Mouse (Mus musculus) left cerebral cortex, postnatal 14 days (tissue): ENCODE measurements around the gene Crhbp. TPM values are rescaled to one million over a fixed set of nuclear protein-coding genes. Genes with fewer than 3 reads are reported as not detected.

Source experiments
- DNase-seq, 2 experiments: peaks; one replicate each; pipeline ENCODE4 v3.0.0; 2021 to 2022; ENCODE audit warnings: low spot score in 2 of 2, mixed read lengths in 1 of 2
- intact Hi-C: fragments of 180-260 bp; cut with DNase I; formaldehyde crosslinking; loops from one replicate; pipeline ENCODE4 v1.15.1; 2025
- total RNA-seq, 2 experiments: library from RNA; stranded (reverse); gene quantifications; 2 replicates each; pipeline ENCODE4 v1.2.3; 2021

The Crhbp gene
- total RNA-seq, 2 experiments from 2014 or later: 16.8 to 20.2 TPM

DNA sequence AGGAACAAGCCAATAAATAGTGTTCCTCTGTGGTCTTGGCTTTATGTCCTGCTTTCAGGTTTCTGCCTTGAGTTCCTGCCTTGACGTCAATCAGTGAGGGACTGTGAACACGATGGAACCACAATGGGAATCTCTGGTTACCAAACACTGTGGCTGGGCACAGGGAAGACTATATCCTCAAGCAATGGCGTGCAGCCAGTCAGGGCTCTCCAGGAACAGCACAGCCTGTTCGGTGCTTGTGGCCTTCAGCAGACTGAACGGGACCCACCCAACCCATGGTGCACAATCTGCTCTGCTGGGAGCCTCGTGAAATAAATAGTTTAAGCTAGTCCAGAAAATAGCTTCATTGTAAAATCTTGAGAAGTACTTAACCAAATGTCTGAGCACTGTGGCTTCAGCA lies 18.3 kb downstream of the Crhbp start:
- DNase-seq: no peak
- intact Hi-C loops: no loop called here

DNA sequence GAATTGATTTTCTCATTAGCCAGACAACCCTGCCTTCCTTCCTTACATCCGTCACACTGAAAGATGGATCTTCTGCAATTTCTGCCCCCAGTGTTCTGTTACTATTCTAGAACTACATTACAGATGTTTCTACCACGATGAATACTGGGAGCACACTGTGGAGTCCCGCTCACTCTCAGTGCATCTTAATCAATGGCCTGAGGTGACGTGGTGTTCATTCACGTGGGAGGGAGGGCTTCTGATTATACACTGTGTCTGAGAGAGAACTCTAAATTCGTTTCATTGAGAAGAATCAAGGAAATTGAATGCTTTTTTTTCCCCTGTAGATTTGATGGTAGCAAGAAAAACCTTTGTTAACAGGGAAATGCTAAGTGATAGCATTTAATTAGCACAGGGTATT lies 19.2 kb downstream of the Crhbp start:
- intact Hi-C loops: no loop called here
- DNase-seq: no peak

DNA sequence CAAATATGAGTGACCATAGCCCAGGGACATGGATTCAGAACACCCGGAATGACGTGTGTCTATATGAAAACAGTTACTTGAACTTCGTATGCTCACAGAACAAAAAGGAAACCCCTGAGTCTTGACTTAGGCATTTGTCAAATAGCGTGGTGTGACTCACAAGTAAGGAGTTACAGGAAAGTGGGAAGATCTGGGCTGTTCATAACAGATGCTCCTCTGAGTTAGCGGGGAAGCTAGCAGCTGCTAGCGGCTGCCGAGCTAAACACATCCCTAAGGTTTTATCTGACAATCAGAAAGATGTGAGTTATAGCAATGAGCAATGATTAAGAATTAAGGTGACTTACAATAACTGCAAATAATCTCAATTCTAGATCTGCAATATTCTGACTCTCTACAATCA lies 19.8 kb downstream of the Crhbp start:
- intact Hi-C loops: no loop called here
- peak; percentile 20 to 33 for DNase-seq

DNA sequence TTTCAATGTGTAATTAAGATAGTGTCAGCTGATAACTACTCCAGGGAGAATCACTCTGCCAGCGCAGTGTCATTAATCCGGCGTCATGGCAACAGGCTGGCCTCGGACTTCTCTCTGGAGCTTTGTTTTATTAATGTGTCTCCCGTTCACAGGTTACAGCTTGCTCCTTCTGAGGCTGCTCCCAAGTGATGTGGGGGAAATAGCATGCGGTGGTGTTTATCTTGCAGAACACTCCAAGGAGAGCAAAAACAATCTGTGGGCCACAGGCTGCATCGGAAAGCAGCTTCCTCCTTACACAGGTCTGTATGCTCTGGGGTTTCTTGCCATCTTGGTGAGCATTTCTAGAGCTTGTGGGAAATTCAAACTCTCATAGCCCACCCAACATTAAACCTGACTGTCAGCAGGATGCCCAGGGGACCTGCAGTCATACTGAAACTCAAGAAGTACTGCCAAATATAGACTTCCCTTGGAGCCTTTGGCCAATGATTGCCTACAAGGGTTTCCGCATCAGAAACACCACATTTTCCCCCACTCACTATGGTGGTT lies 25.4 kb downstream of the Crhbp start:
- DNase-seq: no peak
- intact Hi-C loops: no loop called here

DNA sequence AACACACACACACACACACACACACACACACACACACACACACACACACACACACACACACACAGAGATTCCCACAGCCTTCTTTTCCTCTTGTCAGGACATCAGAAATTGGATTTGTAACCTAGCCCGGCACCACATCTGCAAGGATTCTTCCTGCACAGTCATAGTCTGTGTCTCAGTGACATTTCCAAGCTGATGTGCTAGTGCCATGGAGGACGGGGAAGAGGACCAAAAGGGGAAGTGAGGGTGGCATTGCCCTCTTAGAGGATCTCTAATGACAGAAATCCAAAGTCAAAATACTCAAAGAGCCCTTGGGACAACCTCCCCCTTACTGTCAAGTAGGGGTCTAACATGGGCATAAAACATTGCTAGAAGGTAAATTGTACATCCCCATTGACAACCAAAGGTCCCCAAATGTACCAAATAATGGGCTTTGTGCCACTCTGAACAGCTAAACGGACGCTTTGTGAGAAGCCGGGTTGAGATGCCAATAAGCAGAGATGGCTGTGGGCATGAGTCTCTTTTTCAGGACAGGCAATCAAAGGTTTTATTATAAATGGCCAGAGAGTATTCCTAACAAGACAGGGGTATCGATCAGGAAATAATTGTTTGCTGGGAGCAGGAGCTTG lies 26.0 kb downstream of the Crhbp start:
- intact Hi-C loops: no loop called here
- DNase-seq: no peak

DNA sequence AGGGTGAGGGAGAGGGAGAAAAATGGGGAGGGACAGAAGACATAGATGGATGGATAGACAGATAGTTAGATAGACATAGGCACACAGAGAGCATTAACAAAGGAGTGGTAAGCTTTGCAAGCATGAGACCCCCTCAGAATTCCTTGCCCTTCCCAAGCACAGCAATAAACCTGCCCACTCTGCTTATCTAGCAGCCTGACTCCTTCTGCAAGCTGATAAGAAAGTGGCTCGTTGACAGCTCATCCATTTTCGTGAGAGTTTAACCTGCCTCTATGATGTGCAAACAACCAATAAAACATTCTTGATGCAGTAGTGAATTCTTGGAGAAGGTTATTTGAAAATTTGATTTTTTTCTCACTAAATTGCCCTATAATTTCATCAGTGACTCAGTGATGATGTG lies 32.5 kb downstream of the Crhbp start:
- DNase-seq: no peak
- intact Hi-C loops: no loop called here

DNA sequence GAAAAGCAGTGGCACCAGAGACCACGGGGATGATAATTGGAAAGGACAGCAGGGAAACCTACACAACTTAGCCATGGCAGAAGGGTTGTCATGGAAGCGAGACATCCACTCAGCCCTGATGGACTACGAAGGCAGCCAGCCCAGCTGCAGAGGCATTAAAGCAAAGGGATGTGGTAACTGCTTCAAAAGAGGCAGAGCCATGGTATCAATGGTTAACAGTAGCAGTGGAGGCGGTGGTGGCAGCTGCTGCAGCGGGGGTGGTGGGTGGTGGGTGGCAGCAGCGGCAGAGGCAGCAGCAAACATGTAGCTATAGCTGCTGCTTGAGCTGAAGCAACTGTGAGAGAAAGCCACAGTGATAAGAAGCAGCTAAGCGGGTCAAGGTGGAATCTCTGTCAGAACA lies 51.5 kb downstream of the Crhbp start:
- DNase-seq: no peak
- intact Hi-C loops: loop anchor here (5.0 kb wide), 1 partner anchor 329 kb away; no protein-coding TSS in a partner anchor

DNA sequence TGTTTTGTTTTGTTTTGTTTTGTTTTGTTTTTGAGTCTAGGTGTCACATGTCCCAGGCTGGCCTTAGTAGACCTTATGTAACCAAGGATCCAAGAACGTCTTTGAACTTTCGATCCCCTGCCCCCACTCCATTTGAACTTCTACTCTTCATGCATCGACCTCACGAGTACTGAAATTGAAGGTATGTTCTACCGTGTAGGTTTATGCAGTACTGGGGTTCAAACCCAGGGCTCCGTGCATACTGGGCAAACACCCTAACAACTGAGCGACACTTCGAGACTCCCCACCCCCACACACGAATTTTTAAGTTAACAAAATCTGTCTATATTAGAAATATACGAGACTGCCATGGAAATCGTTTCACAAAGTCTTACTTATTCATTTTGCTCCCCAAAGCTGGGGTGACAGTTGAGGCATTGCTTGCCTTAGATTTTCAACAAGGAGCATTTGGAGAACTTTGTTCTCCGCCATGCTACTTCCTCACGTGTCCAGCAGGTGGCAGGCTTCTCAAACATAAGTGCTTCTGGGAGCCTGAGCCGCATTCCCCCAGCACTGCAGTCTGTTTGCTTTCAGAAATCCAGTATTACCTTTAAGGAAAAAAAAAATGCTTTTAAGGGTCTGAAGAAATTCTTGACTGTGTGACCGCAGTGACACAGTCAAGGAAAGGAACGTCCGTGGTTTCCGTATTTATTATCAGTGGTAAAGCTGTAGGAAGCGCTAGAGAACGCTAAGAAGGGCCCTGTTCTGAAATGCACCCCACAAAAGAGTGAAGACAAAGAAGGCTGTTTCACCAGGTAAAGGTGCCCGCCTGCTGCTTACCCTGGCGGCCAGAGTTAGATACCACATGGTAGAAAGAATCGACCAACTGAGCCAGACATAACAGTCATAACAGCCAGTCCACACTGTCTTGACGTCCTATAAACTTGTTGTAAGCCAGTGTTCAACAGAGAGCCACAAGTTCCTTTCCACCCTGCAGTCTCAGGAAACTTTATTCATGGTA lies 54.6 kb downstream of the Crhbp start:
- intact Hi-C loops: loop anchor here (1.0 to 5.0 kb wide), 2 partner anchors 91 to 332 kb away; no protein-coding TSS in a partner anchor

DNA sequence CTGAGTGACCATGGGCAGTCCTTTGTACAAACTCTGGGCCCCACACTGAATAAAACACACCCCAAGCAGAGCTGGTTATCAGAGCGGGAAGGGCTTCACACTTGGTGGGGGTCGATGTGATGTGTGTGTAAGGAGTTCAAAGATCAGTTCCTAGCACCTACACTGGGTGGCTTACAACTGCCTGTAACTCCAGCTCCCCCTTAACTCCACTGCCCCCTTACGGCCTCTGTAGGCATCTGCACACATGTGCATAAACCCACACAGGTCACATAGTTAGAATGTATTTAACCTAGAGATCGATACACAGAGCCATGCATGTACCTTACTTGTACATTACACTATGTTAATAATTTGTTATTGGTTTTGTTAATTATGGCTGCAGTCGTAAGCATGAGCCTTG lies 56.5 kb downstream of the Crhbp start:
- intact Hi-C loops: no loop called here
- no peak for DNase-seq

More for the DNA sequence above, 54.6 kb downstream of the Crhbp start:
- peak; percentile 85 to 87 for DNase-seq

DNA sequence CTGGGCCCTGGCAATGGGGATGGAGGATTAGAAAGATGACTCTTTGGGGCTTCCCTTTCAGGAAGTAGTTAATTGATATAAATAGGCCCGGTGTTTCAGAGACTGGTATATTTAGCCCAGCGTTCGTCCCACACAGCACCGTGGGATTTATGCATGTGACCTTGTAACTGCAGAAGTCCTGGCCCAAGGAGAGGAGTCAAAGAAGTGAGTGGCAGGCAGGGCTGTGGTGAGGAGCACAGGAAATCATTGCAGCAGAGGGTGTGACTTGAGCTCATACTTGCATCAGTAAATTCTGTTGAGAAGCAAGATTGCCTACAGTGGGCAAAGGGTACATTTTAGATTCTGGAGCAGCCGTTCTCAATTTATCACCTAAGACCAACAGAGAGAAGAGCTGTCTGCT lies 62.3 kb downstream of the Crhbp start:
- intact Hi-C loops: no loop called here
- no peak for DNase-seq

Other genes with a start within 250 kb of the Crhbp start
- gene Pde8b, start 194.6 kb downstream of the Crhbp start, total RNA-seq: 100 to 1,000 TPM; 109 to 114 TPM
- gene Zbed3, start 121.3 kb downstream of the Crhbp start, total RNA-seq: 10 to 100 TPM; 16.7 to 17.3 TPM
- 10 to 100 TPM; 44.4 to 47.0 TPM for gene Aggf1, start 69.6 kb downstream of the Crhbp start, total RNA-seq
- not detected for gene S100z, start 33.8 kb upstream of the Crhbp start, total RNA-seq
- under 1 TPM; 0.27 to 0.46 TPM for gene F2rl1, start 80.3 kb upstream of the Crhbp start, total RNA-seq
- gene F2r, start 173.6 kb upstream of the Crhbp start, total RNA-seq: 1 to 10 TPM; 5.8 to 6.7 TPM